Comparison of ENCODE assay signal across 8 mouse cellular contexts in genomic region chr3:94364154-94364526, GRCm38 (mm10). TPM values are rescaled to one million over a fixed set of nuclear protein-coding genes. Genes with fewer than 3 reads are reported as not detected.
DNase-seq lines count a peak whose midpoint lies in the region; ATAC-seq and TF ChIP-seq lines count a peak whose summit lies in the region.

No protein-coding gene starts in this region.

- H3K27me3 ChIP-seq in kidney, postnatal 0 days (ENCODE audit: insufficient read depth, low read length), result peaks cover 10% of the 10 kb centered on the region; the same call in 1 of the 2 replicates
- H3K27me3 ChIP-seq in embryonic facial prominence, embryonic 12.5 days, result peaks cover 51% of the 10 kb centered on the region
- H3K27me3 ChIP-seq in hindbrain, embryonic 14.5 days (ENCODE audit: control insufficient read depth, insufficient read depth, low read length), result 0 out of 2 replicates have a peak, but pooled peaks cover 4% of the 10 kb centered on the region
- peaks cover 7% of the 10 kb centered on the region; the same call in 1 of the 2 replicates for H3K27me3 ChIP-seq in midbrain, embryonic 15.5 days (replicated peaks)

- WGBS in kidney, postnatal 0 days, result 5% methylated on average over 16 of the region's 23 CpGs
- 3% methylated on average over 23 of the region's 23 CpGs for WGBS in embryonic facial prominence, embryonic 12.5 days
- WGBS in hindbrain, embryonic 14.5 days, result 4% methylated on average over 23 of the region's 23 CpGs
- 4% methylated on average over 23 of the region's 23 CpGs for WGBS in midbrain, embryonic 15.5 days

- ATAC-seq in kidney, postnatal 0 days (replicated peaks; ENCODE audit: low FRiP score, low read depth), result peak; percentile 9; the same call in 1 of the 2 replicates
- peak; percentile 38; the same call in 1 of the 2 replicates for ATAC-seq in embryonic facial prominence, embryonic 12.5 days (ENCODE audit: insufficient number of reproducible peaks, insufficient read depth, low FRiP score, low TSS enrichment)
- peak; percentile 18 for ATAC-seq in hindbrain, embryonic 14.5 days (ENCODE audit: low FRiP score)
- peak; percentile 63 for ATAC-seq in midbrain, embryonic 15.5 days (replicated peaks)
- ATAC-seq in frontal cortex, adult (ENCODE audit: low TSS enrichment), result no peak

- no peak for DNase-seq in kidney, postnatal 0 days (ENCODE audit: low spot score)
- no peak for DNase-seq in kidney, adult 18-20 months
- DNase-seq in hindbrain, embryonic 14.5 days (ENCODE audit: low spot score), result peak; percentile 25
- no peak for DNase-seq in spleen, postnatal 10 days (ENCODE audit: low spot score in 2 of 2)
- no peak for DNase-seq in adrenal gland, adult (ENCODE audit: inconsistent age in 2 of 2, low spot score in 1 of 2)

- peaks cover 12% of the 10 kb centered on the region; the same call in 1 of the 2 replicates for H3K4me1 ChIP-seq in kidney, postnatal 0 days (replicated peaks; ENCODE audit: insufficient read depth, low read length)
- H3K4me1 ChIP-seq in embryonic facial prominence, embryonic 12.5 days, result no peaks in the 10 kb centered on the region
- H3K4me1 ChIP-seq in hindbrain, embryonic 14.5 days (replicated peaks; ENCODE audit: control insufficient read depth, insufficient read depth, low read length), result peaks cover 4% of the 10 kb centered on the region; the same call in 1 of the 2 replicates
- peaks cover 12% of the 10 kb centered on the region; the same call in 1 of the 2 replicates for H3K4me1 ChIP-seq in midbrain, embryonic 15.5 days

- no peaks in the 10 kb centered on the region for H3K9me3 ChIP-seq in kidney, postnatal 0 days (replicated peaks; ENCODE audit: low read length)
- no peaks in the 10 kb centered on the region for H3K9me3 ChIP-seq in embryonic facial prominence, embryonic 12.5 days
- no peaks in the 10 kb centered on the region for H3K9me3 ChIP-seq in hindbrain, embryonic 14.5 days (ENCODE audit: control insufficient read depth, low read length)
- H3K9me3 ChIP-seq in midbrain, embryonic 15.5 days, result no peaks in the 10 kb centered on the region

- H3K27ac ChIP-seq in kidney, postnatal 0 days, result no peak overlapping the region
- no peak overlapping the region for H3K27ac ChIP-seq in embryonic facial prominence, embryonic 12.5 days
- peak overlapping the region; percentile 51; the same call in 1 of the 2 replicates for H3K27ac ChIP-seq in hindbrain, embryonic 14.5 days
- H3K27ac ChIP-seq in midbrain, embryonic 15.5 days, result peak overlapping the region; percentile 69

- peak overlapping the region; percentile 93 for H3K4me2 ChIP-seq in kidney, postnatal 0 days (ENCODE audit: low read length)
- H3K4me2 ChIP-seq in embryonic facial prominence, embryonic 12.5 days (replicated peaks), result peak overlapping the region; percentile 87
- H3K4me2 ChIP-seq in hindbrain, embryonic 14.5 days (replicated peaks), result peak overlapping the region; percentile 94
- peak overlapping the region; percentile 91 for H3K4me2 ChIP-seq in midbrain, embryonic 15.5 days

- peak overlapping the region; percentile 47 for H3K4me3 ChIP-seq in kidney, postnatal 0 days (replicated peaks; ENCODE audit: low read depth, low read length)
- H3K4me3 ChIP-seq in embryonic facial prominence, embryonic 12.5 days, result peak overlapping the region; percentile 55
- H3K4me3 ChIP-seq in hindbrain, embryonic 14.5 days (replicated peaks; ENCODE audit: low read length), result peak overlapping the region; percentile 60
- peak overlapping the region; percentile 57 for H3K4me3 ChIP-seq in midbrain, embryonic 15.5 days

- H3K9ac ChIP-seq in kidney, postnatal 0 days (ENCODE audit: low read depth, low read length), result peak overlapping the region; percentile 70
- H3K9ac ChIP-seq in embryonic facial prominence, embryonic 12.5 days, result peak overlapping the region; percentile 74
- H3K9ac ChIP-seq in hindbrain, embryonic 14.5 days, result peak overlapping the region; percentile 87
- peak overlapping the region; percentile 81 for H3K9ac ChIP-seq in midbrain, embryonic 15.5 days

- H3K36me3 ChIP-seq in kidney, postnatal 0 days (ENCODE audit: insufficient read depth, low read length), result no peaks in the 10 kb centered on the region
- no peaks in the 10 kb centered on the region for H3K36me3 ChIP-seq in embryonic facial prominence, embryonic 12.5 days
- H3K36me3 ChIP-seq in hindbrain, embryonic 14.5 days (replicated peaks; ENCODE audit: control insufficient read depth, insufficient read depth), result no peaks in the 10 kb centered on the region
- H3K36me3 ChIP-seq in midbrain, embryonic 15.5 days (replicated peaks), result no peaks in the 10 kb centered on the region

- no peak for TF ChIP-seq CTCF in kidney, postnatal 0 days (IDR thresholded peaks at IDR 0.05; ENCODE audit: low read depth)

RNA-seq across cellular contexts. Expression of gene C2cd4d, which starts 1.9 kb away (rescaled TPM):
- 0.50 and 0.75 TPM in 2 replicates for polyA plus RNA-seq in kidney, postnatal 0 days (2015; fragmentation: Nextera tagmentation; extraction: Ambion mirVana)
- polyA plus RNA-seq in embryonic facial prominence, embryonic 12.5 days (2016; fragmentation: Nextera tagmentation; extraction: Ambion mirVana), result 2.8 and 3.6 TPM in 2 replicates
- polyA plus RNA-seq in hindbrain, embryonic 14.5 days (2014; fragmentation: Nextera tagmentation; extraction: Ambion mirVana), result 2.6 and 4.1 TPM in 2 replicates
- polyA plus RNA-seq in midbrain, embryonic 15.5 days (2015; fragmentation: Nextera tagmentation; extraction: Ambion mirVana), result 2.8 and 3.2 TPM in 2 replicates

RNA-seq across cellular contexts. Expression of gene Rorc, which starts 8.5 kb away (rescaled TPM):
- 14.4 and 16.4 TPM in 2 replicates for polyA plus RNA-seq in kidney, postnatal 0 days (2015; fragmentation: Nextera tagmentation; extraction: Ambion mirVana)
- 0.72 and 0.88 TPM in 2 replicates for polyA plus RNA-seq in embryonic facial prominence, embryonic 12.5 days (2016; fragmentation: Nextera tagmentation; extraction: Ambion mirVana)
- 0.36 and 0.57 TPM in 2 replicates for polyA plus RNA-seq in hindbrain, embryonic 14.5 days (2014; fragmentation: Nextera tagmentation; extraction: Ambion mirVana)
- 0.23 and 0.39 TPM in 2 replicates for polyA plus RNA-seq in midbrain, embryonic 15.5 days (2015; fragmentation: Nextera tagmentation; extraction: Ambion mirVana)

RNA-seq across cellular contexts. Expression of gene Them5, which starts 22.2 kb away (rescaled TPM):
- polyA plus RNA-seq in kidney, postnatal 0 days (2015; fragmentation: Nextera tagmentation; extraction: Ambion mirVana), result 0.09 TPM in 1 of 2 replicates, not detected in the other
- polyA plus RNA-seq in embryonic facial prominence, embryonic 12.5 days (2016; fragmentation: Nextera tagmentation; extraction: Ambion mirVana), result not detected in 2 replicates
- not detected in 2 replicates for polyA plus RNA-seq in hindbrain, embryonic 14.5 days (2014; fragmentation: Nextera tagmentation; extraction: Ambion mirVana)
- not detected in 2 replicates for polyA plus RNA-seq in midbrain, embryonic 15.5 days (2015; fragmentation: Nextera tagmentation; extraction: Ambion mirVana)

RNA-seq across cellular contexts. Expression of gene Lingo4, which starts 34.2 kb away (rescaled TPM):
- polyA plus RNA-seq in kidney, postnatal 0 days (2015; fragmentation: Nextera tagmentation; extraction: Ambion mirVana), result 0.32 and 0.47 TPM in 2 replicates
- polyA plus RNA-seq in embryonic facial prominence, embryonic 12.5 days (2016; fragmentation: Nextera tagmentation; extraction: Ambion mirVana), result 0.06 and 0.12 TPM in 2 replicates
- 0.94 and 1.1 TPM in 2 replicates for polyA plus RNA-seq in hindbrain, embryonic 14.5 days (2014; fragmentation: Nextera tagmentation; extraction: Ambion mirVana)
- 1.6 TPM in 2 replicates for polyA plus RNA-seq in midbrain, embryonic 15.5 days (2015; fragmentation: Nextera tagmentation; extraction: Ambion mirVana)

RNA-seq across cellular contexts. Expression of gene Tdrkh, which starts 48.9 kb away (rescaled TPM):
- 11.1 and 12.8 TPM in 2 replicates for polyA plus RNA-seq in kidney, postnatal 0 days (2015; fragmentation: Nextera tagmentation; extraction: Ambion mirVana)
- 11.8 and 13.9 TPM in 2 replicates for polyA plus RNA-seq in embryonic facial prominence, embryonic 12.5 days (2016; fragmentation: Nextera tagmentation; extraction: Ambion mirVana)
- polyA plus RNA-seq in hindbrain, embryonic 14.5 days (2014; fragmentation: Nextera tagmentation; extraction: Ambion mirVana), result 45.8 and 53.5 TPM in 2 replicates
- 47.8 and 53.2 TPM in 2 replicates for polyA plus RNA-seq in midbrain, embryonic 15.5 days (2015; fragmentation: Nextera tagmentation; extraction: Ambion mirVana)

Comparison
In these comparisons a context has a peak if more than half of its experiments do, and no peak if none do; other contexts are left out.
1. H3K27ac ChIP-seq: peak in hindbrain, embryonic 14.5 days (single experiment) and midbrain, embryonic 15.5 days (single experiment); none in kidney, postnatal 0 days (single experiment) and embryonic facial prominence, embryonic 12.5 days (single experiment).
2. Peak in every context shown above with its lines, with median percentiles within 50 percentile points of each other: H3K4me2 ChIP-seq, H3K4me3 ChIP-seq and H3K9ac ChIP-seq.